Mouse (Mus musculus) right cerebral cortex, postnatal 36 days (tissue): ENCODE results near the gene Pex13.
"Not testable (repeated sequence)": the region's sequence is repeated elsewhere in the genome, so short reads cannot be mapped to it uniquely, and the experiment has no call there.

Source experiments
- DNase-seq, 2 experiments: peaks; one replicate each; pipeline ENCODE4 v3.0.0; 2022; ENCODE audit warnings: low spot score in 2 of 2, mixed read lengths in 1 of 2

The Pex13 gene

DNA sequence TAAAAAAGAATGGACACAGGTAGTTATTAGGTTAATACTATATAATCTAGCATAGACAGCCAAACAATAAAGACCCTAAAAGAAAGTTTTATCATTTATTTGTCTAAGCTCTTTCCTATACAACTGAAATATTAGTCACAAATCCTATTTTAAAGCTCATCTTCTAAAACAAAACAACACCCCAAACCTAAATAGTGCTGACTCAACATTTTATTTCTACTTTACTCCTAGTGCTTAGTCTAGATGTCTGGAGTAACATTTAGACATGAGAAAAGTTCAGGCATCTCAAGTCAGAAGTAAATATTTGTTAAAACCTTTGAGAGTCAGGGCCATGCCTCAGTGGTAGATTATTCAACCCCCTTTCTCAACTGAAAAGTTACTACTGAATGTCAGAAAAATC lies 18.3 kb downstream of the Pex13 start:
- DNase-seq = no peak

- DNase-seq = no peak
These were observed 31.2 kb downstream of the Pex13 start for GRCm38 (mm10) chr11:23634573-23634972.

GRCm38 (mm10) chr11:23633879-23634215 lies 31.9 kb downstream of the Pex13 start:
- DNase-seq = no peak

- DNase-seq = peak; percentile 70 to 75
These were observed 32.5 kb downstream of the Pex13 start, which contains the start of gene 0610010F05Rik for GRCm38 (mm10) chr11:23632945-23633878. Gene 0610010F05Rik, minus strand, starts transcription at chr11:23633639.

DNA sequence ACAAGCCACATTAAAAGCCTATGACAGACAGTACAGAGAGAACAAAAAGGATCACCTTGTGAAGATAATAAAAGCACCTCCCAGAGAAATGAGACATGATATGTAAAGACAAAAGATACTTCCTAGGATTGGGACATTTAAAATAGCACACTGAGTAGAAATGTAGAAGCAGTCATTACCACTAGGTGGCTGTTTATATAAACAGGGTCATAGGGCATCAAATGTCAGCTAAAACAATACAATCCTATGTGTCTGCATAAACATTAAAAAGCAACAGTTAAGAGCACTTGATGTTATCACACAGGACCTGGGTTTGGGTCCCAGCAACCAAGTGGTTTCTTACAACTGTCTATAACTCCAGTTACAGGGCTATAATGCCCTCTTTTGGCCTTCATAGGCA lies 35.1 kb downstream of the Pex13 start:
- DNase-seq = no peak

GRCm38 (mm10) chr11:23618995-23619394 lies 46.8 kb downstream of the Pex13 start:
- DNase-seq = no peak

- no peak for DNase-seq
These were observed 51.2 kb downstream of the Pex13 start for GRCm38 (mm10) chr11:23614546-23614945.

DNA sequence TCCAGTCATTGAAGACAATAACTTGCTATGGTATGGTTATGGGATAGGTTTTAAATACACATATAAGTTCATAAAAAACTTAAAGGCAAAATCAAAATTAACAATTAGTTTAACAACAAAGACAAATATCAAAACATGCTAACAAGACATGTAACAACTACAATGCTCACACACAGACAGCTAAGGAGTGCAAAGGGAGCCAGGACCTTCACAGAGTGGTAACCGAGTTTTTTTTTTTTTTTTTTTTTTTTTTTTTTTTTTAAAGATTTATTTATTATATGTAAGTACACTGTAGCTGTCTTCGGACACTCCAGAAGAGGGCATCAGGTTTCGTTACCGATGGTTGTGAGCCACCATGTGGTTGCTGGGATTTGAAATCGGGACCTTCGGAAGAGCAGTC lies 58.5 kb downstream of the Pex13 start:
- DNase-seq = not testable (repeated sequence)
